Mouse (Mus musculus) yolk sac, embryonic 10.5 days (tissue): ENCODE data around the gene Abhd2.

ENCODE experiments used
- DNase-seq: peaks from one replicate; pipeline ENCODE4 v3.0.0-alpha.2; 2017; ENCODE audit warnings: low spot score

Gene Abhd2

GRCm38 (mm10) chr7:79323855-79324254 is 50.9 kb downstream of the Abhd2 start:
- no peak for DNase-seq

GRCm38 (mm10) chr7:79328769-79329168 is 55.8 kb downstream of the Abhd2 start:
- no peak for DNase-seq

- no peak for DNase-seq
Measured at GRCm38 (mm10) chr7:79331197-79331596, 58.2 kb downstream of the Abhd2 start.

- DNase-seq: no peak
Measured at GRCm38 (mm10) chr7:79333419-79333818, 60.4 kb downstream of the Abhd2 start.

GRCm38 (mm10) chr7:79336362-79336910 is 63.4 kb downstream of the Abhd2 start:
- DNase-seq: no peak

GRCm38 (mm10) chr7:79345902-79346301 is 72.9 kb downstream of the Abhd2 start:
- no peak for DNase-seq

GRCm38 (mm10) chr7:79346555-79347075 is 73.6 kb downstream of the Abhd2 start:
- DNase-seq: no peak

- no peak for DNase-seq
Measured at GRCm38 (mm10) chr7:79347108-79347813, 74.3 kb downstream of the Abhd2 start.

GRCm38 (mm10) chr7:79348816-79349215 is 75.8 kb downstream of the Abhd2 start:
- DNase-seq: no peak

GRCm38 (mm10) chr7:79349738-79350386 is 76.9 kb downstream of the Abhd2 start:
- peak; percentile 57 for DNase-seq

- peak; percentile 67 for DNase-seq
Measured at GRCm38 (mm10) chr7:79358350-79359182, 85.6 kb downstream of the Abhd2 start.

- no peak for DNase-seq
Measured at GRCm38 (mm10) chr7:79359183-79359435, 86.1 kb downstream of the Abhd2 start.

- no peak for DNase-seq
Measured at GRCm38 (mm10) chr7:79360056-79360455, 87.1 kb downstream of the Abhd2 start.

- DNase-seq: no peak
Measured at GRCm38 (mm10) chr7:79362208-79362607, 89.2 kb downstream of the Abhd2 start.

GRCm38 (mm10) chr7:79362830-79363229 is 89.8 kb downstream of the Abhd2 start:
- DNase-seq: no peak

GRCm38 (mm10) chr7:79363370-79364043 is 90.5 kb downstream of the Abhd2 start:
- no peak for DNase-seq

GRCm38 (mm10) chr7:79368664-79369063 is 95.7 kb downstream of the Abhd2 start:
- DNase-seq: no peak

- DNase-seq: no peak
Measured at GRCm38 (mm10) chr7:79369416-79369815, 96.4 kb downstream of the Abhd2 start.

- peak; percentile 65 for DNase-seq
Measured at GRCm38 (mm10) chr7:79371321-79371879, 98.4 kb downstream of the Abhd2 start.

GRCm38 (mm10) chr7:79374017-79374416 is 101.0 kb downstream of the Abhd2 start:
- DNase-seq: no peak

- DNase-seq: no peak
Measured at GRCm38 (mm10) chr7:79375594-79375993, 102.6 kb downstream of the Abhd2 start.
